Mouse (Mus musculus) myocyte (in vitro differentiated cells): ENCODE measurements at regions not wholly inside any gene's neighbourhood (a gene's known extent, or its start where the extent isn't known, plus 50 kb on each side); places are given as distances from the start of the nearest gene placed in this dataset.

Experiments used
- CEBPB ChIP-seq: IDR thresholded peaks from 2 replicates; pipeline ENCODE4 v1.6.1; 2011; ENCODE audit warnings: mild to moderate bottlenecking, moderate library complexity; ENCODE audit not compliant: poor library complexity, insufficient read depth, severe bottlenecking
- MAX ChIP-seq: IDR thresholded peaks from one replicate; pipeline ENCODE4 v1.6.1; 2011; ENCODE audit warnings: low read depth, mild to moderate bottlenecking, control low read depth
- POLR2A ChIP-seq: IDR thresholded peaks from one replicate; pipeline ENCODE4 v1.6.1; 2011; ENCODE audit warnings: low read depth, mild to moderate bottlenecking, control low read depth, moderate library complexity; ENCODE audit not compliant: insufficient read length

DNA sequence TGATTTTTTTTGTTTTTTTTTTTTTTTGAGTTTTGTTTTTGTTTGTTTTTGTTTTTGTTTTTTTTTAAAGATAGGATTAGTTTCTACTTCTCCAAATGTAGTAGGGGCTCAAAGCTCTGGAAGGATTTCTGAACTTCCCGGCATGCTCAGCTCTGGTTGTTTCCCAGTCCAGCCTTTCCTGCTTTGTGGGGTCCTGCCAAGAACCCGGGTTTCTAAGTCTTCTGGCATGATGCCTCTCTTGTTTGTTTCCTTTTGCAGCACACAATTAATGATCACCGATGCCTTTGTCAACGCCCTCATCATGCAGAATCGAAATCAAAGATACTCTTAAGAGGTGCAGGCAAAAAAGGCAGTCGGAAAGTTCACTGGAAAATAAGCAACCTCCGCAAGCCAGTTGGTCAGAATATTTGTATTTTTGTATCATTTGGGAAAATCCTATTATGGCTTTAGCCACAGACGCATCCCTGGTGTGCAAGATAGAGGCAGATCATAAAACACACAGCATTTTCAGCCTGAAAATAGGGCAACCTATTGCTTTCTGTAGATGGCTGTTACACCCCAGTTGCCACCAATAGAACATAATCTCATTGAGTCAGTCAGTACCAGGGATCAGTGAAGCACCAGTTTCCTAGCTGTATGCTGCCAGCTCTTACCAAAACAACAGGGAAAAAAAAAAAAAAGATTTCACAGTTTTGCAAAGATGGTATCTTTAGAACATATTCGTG, 526.6 kb downstream of the Ofcc1 start:
- TF ChIP-seq CEBPB (no peak), POLR2A (no peak), MAX (no peak)
